Mouse (Mus musculus) brain, adult 10 weeks (tissue): Measurements from ENCODE around the gene Zscan29. TPM values are rescaled to one million over a fixed set of nuclear protein-coding genes. Genes with fewer than 3 reads are reported as not detected.

Experiments used
- polyA plus RNA-seq: library from polyadenylated mRNA; stranded (reverse); fragments of 350-450 nt; fragmentation: Illumina TruSeq; extraction: RNeasy Lipid Tissue Mini Kit (QIAGEN cat#74804); gene quantifications from one replicate; pipeline ENCODE4 v1.2.3, GENCODE M21; 2015; ENCODE audit warnings: low read depth, low replicate concordance

Gene Zscan29
- 4.7 TPM for polyA plus RNA-seq

GRCm38 (mm10) chr2:121170980-121171742, at the start of gene Zscan29:
Zscan29 (minus strand) TSS chr2:121171125.

GRCm38 (mm10) chr2:121170481-121170971, 399 bp downstream of the Zscan29 start, which contains the start of gene Tubgcp4:
Tubgcp4 (plus strand) TSS chr2:121170654.

GRCm38 (mm10) chr2:121140018-121140882, 30.7 kb downstream of the Zscan29 start, which contains the start of the genes Adal and Lcmt2:
Adal (plus strand) TSS chr2:121140428.
Lcmt2 (minus strand) TSS chr2:121140653.

GRCm38 (mm10) chr2:121109695-121110094, 61.2 kb downstream of the Zscan29 start, which contains the start of gene Tgm7:
Tgm7 (minus strand) TSS chr2:121109795.

Other genes starting within 250 kb of the Zscan29 start
- 20.8 TPM for gene Ubr1, start 200.4 kb downstream of the Zscan29 start, polyA plus RNA-seq
- gene Tmem62, start 194.1 kb downstream of the Zscan29 start, polyA plus RNA-seq, result 30.4 TPM
- 84.3 TPM for gene Ccndbp1, start 162.7 kb downstream of the Zscan29 start, polyA plus RNA-seq
- gene Epb42, start 134.1 kb downstream of the Zscan29 start, polyA plus RNA-seq, result not detected
- gene Tgm5, start 85.3 kb downstream of the Zscan29 start, polyA plus RNA-seq, result not detected
- gene Tgm7, start 61.3 kb downstream of the Zscan29 start, polyA plus RNA-seq, result not detected
- 24.5 TPM for gene Adal, start 30.7 kb downstream of the Zscan29 start, polyA plus RNA-seq
- gene Lcmt2, start 30.5 kb downstream of the Zscan29 start, polyA plus RNA-seq, result 7.3 TPM
- 28.7 TPM for gene Tubgcp4, start 471 bp downstream of the Zscan29 start, polyA plus RNA-seq
- 59.2 TPM for gene Trp53bp1, start 100.3 kb upstream of the Zscan29 start, polyA plus RNA-seq
- 275 TPM for gene Map1a, start 118.5 kb upstream of the Zscan29 start, polyA plus RNA-seq
- gene Ppip5k1, start 184.3 kb upstream of the Zscan29 start, polyA plus RNA-seq, result 84.3 TPM
- 338 TPM for gene Ckmt1, start 186.6 kb upstream of the Zscan29 start, polyA plus RNA-seq
- 0.31 TPM for gene Strc, start 216.0 kb upstream of the Zscan29 start, polyA plus RNA-seq
- gene Pdia3, start 242.7 kb upstream of the Zscan29 start, polyA plus RNA-seq, result 198 TPM
- 3.2 TPM for gene Catsper2, start 242.7 kb upstream of the Zscan29 start, polyA plus RNA-seq